Mouse (Mus musculus): ENCODE results near the gene Arhgap32. TPM values are rescaled to one million over a fixed set of nuclear protein-coding genes. Genes with fewer than 3 reads are reported as not detected.
"Not testable (repeated sequence)": the region's sequence is repeated elsewhere in the genome, so short reads cannot be mapped to it uniquely, and the experiment has no call there.

The Arhgap32 gene
- polyA plus RNA-seq, 1 experiment, result 1.5 TPM

DNA sequence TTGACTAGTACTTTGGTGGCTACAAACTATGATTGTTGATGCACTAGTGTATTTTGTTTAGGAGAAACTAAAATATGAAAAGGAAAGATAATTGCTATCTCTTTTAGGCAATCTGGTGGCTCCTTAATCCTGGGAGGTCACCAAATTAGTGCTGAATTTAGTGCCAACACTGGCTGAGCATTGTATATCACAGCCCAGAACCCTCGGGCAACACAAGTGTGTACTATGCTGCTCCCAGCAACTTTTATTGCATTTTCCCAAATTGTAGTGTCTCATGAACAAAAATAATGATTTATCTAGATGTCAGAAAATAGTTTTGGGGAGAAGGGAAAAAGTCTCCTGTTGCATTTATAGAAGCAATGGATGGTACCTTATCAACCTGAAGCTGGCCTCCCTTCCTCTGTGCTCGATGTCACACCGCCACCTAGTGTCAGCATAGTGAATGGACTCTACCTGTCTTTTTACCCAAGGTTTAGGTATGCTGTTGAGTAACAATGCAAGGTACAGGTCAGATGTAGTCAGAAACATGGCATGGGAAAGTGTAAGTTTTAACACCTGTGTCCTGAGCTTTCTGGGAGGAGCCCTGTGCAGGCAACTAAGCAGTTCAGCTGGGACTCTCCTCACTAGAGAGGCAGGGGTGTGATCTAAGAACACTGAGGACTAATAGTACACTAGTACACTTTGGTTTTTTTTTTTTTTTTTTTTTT is 43.1 kb downstream of the Arhgap32 start:
- no peaks in the 10 kb centered on the region for H3K4me1 ChIP-seq (ENCODE audit: control insufficient read depth, insufficient read depth, insufficient read length)
- TF ChIP-seq CTCF (IDR thresholded peaks at IDR 0.05; ENCODE audit: extremely low read depth, insufficient read depth, insufficient read length, insufficient replicate concordance), result peak; percentile 88; the same call in 1 of the 2 replicates
- no peak for TF ChIP-seq POLR2A (IDR thresholded peaks at IDR 0.05; ENCODE audit: low read depth, low read length)
- H3K36me3 ChIP-seq (ENCODE audit: control insufficient read depth, insufficient read depth, low read length), result no peaks in the 10 kb centered on the region
- no peak overlapping the region for H3K4me3 ChIP-seq (ENCODE audit: extremely low read depth, insufficient read depth, insufficient read length)
- H3K27me3 ChIP-seq (ENCODE audit: control insufficient read depth, insufficient read depth, low read length), result no peaks in the 10 kb centered on the region
- H3K27ac ChIP-seq (ENCODE audit: insufficient read depth, low read length), result no peak overlapping the region
- WGBS, result 30% methylated on average over 3 of the region's 3 CpGs
- peak in 1 of 2 experiments; percentile 56 for DNase-seq (ENCODE audit: low read depth in 1 of 2, low spot score in 2 of 2)

- WGBS, result 80% methylated on average over 3 of the region's 3 CpGs
- Histone ChIP-seq H3K27me3 (ENCODE audit: control insufficient read depth, insufficient read depth, low read length) (no peaks in the 10 kb centered on the region), H3K36me3 (ENCODE audit: control insufficient read depth, insufficient read depth, low read length) (no peaks in the 10 kb centered on the region), H3K4me1 (ENCODE audit: control insufficient read depth, insufficient read depth, insufficient read length) (no peaks in the 10 kb centered on the region), H3K4me3 (ENCODE audit: extremely low read depth, insufficient read depth, insufficient read length) (no peak overlapping the region), H3K27ac (ENCODE audit: insufficient read depth, low read length) (no peak overlapping the region)
- no peak for TF ChIP-seq POLR2A (IDR thresholded peaks at IDR 0.05; ENCODE audit: low read depth, low read length)
- no peak for TF ChIP-seq CTCF (IDR thresholded peaks at IDR 0.05; ENCODE audit: extremely low read depth, insufficient read depth, insufficient read length, insufficient replicate concordance)
- no peak for DNase-seq (ENCODE audit: low read depth in 1 of 2, low spot score in 2 of 2)
These were observed 43.8 kb downstream of the Arhgap32 start for GRCm38 (mm10) chr9:32159724-32160123.

- no peak for DNase-seq (ENCODE audit: low read depth in 1 of 2, low spot score in 2 of 2)
- Histone ChIP-seq H3K27me3 (ENCODE audit: control insufficient read depth, insufficient read depth, low read length) (no peaks in the 10 kb centered on the region), H3K27ac (ENCODE audit: insufficient read depth, low read length) (no peak overlapping the region), H3K4me1 (ENCODE audit: control insufficient read depth, insufficient read depth, insufficient read length) (no peaks in the 10 kb centered on the region), H3K36me3 (ENCODE audit: control insufficient read depth, insufficient read depth, low read length) (no peaks in the 10 kb centered on the region), H3K4me3 (ENCODE audit: extremely low read depth, insufficient read depth, insufficient read length) (no peak overlapping the region)
- TF ChIP-seq CTCF (IDR thresholded peaks at IDR 0.05; ENCODE audit: extremely low read depth, insufficient read depth, insufficient read length, insufficient replicate concordance) (no peak), POLR2A (IDR thresholded peaks at IDR 0.05; ENCODE audit: low read depth, low read length) (no peak)
- 87% methylated on average over 2 of the region's 2 CpGs for WGBS
These were observed 46.9 kb downstream of the Arhgap32 start for GRCm38 (mm10) chr9:32162792-32163191.

GRCm38 (mm10) chr9:32163820-32164219 is 47.9 kb downstream of the Arhgap32 start:
- WGBS, result 91% methylated on average over 6 of the region's 6 CpGs
- not testable (repeated sequence) for DNase-seq (ENCODE audit: low read depth in 1 of 2, low spot score in 2 of 2); H3K4me1 ChIP-seq (ENCODE audit: control insufficient read depth, insufficient read depth, insufficient read length)

GRCm38 (mm10) chr9:32168546-32169137 is 52.7 kb downstream of the Arhgap32 start:
- H3K36me3 ChIP-seq (ENCODE audit: control insufficient read depth, insufficient read depth, low read length), result no peaks in the 10 kb centered on the region
- no peaks in the 10 kb centered on the region for H3K4me1 ChIP-seq (ENCODE audit: control insufficient read depth, insufficient read depth, insufficient read length)
- H3K27ac ChIP-seq (ENCODE audit: insufficient read depth, low read length), result no peak overlapping the region
- WGBS, result 93% methylated on average over 5 of the region's 5 CpGs
- H3K27me3 ChIP-seq (ENCODE audit: control insufficient read depth, insufficient read depth, low read length), result no peaks in the 10 kb centered on the region
- no peak overlapping the region for H3K4me3 ChIP-seq (ENCODE audit: extremely low read depth, insufficient read depth, insufficient read length)
- DNase-seq (ENCODE audit: low read depth in 1 of 2, low spot score in 2 of 2), result no peak
- TF ChIP-seq POLR2A (IDR thresholded peaks at IDR 0.05; ENCODE audit: low read depth, low read length), result no peak
- no peak for TF ChIP-seq CTCF (IDR thresholded peaks at IDR 0.05; ENCODE audit: extremely low read depth, insufficient read depth, insufficient read length, insufficient replicate concordance)

More at GRCm38 (mm10) chr9:32163820-32164219, 47.9 kb downstream of the Arhgap32 start:
- H3K27me3 ChIP-seq (ENCODE audit: control insufficient read depth, insufficient read depth, low read length); H3K36me3 ChIP-seq (ENCODE audit: control insufficient read depth, insufficient read depth, low read length); H3K27ac ChIP-seq (ENCODE audit: insufficient read depth, low read length); H3K4me3 ChIP-seq (ENCODE audit: extremely low read depth, insufficient read depth, insufficient read length): not testable (repeated sequence)

GRCm38 (mm10) chr9:32170713-32171112 is 54.8 kb downstream of the Arhgap32 start:
- DNase-seq (ENCODE audit: low read depth in 1 of 2, low spot score in 2 of 2), result no peak

GRCm38 (mm10) chr9:32176612-32177011 is 60.7 kb downstream of the Arhgap32 start:
- no peak for DNase-seq (ENCODE audit: low read depth in 1 of 2, low spot score in 2 of 2)
- no peak for TF ChIP-seq POLR2A (IDR thresholded peaks at IDR 0.05; ENCODE audit: low read depth, low read length)
- no peak for TF ChIP-seq CTCF (IDR thresholded peaks at IDR 0.05; ENCODE audit: extremely low read depth, insufficient read depth, insufficient read length, insufficient replicate concordance)
- Histone ChIP-seq H3K27me3 (ENCODE audit: control insufficient read depth, insufficient read depth, low read length) (no peaks in the 10 kb centered on the region), H3K4me3 (ENCODE audit: extremely low read depth, insufficient read depth, insufficient read length) (no peak overlapping the region), H3K4me1 (ENCODE audit: control insufficient read depth, insufficient read depth, insufficient read length) (no peaks in the 10 kb centered on the region), H3K36me3 (ENCODE audit: control insufficient read depth, insufficient read depth, low read length) (no peaks in the 10 kb centered on the region), H3K27ac (ENCODE audit: insufficient read depth, low read length) (no peak overlapping the region)
- 92% methylated on average over 4 of the region's 4 CpGs for WGBS

More at GRCm38 (mm10) chr9:32170713-32171112, 54.8 kb downstream of the Arhgap32 start:
- H3K4me1 ChIP-seq (ENCODE audit: control insufficient read depth, insufficient read depth, insufficient read length), result no peaks in the 10 kb centered on the region
- TF ChIP-seq POLR2A (IDR thresholded peaks at IDR 0.05; ENCODE audit: low read depth, low read length) (no peak), CTCF (IDR thresholded peaks at IDR 0.05; ENCODE audit: extremely low read depth, insufficient read depth, insufficient read length, insufficient replicate concordance) (no peak)
- no peaks in the 10 kb centered on the region for H3K27me3 ChIP-seq (ENCODE audit: control insufficient read depth, insufficient read depth, low read length)
- no peak overlapping the region for H3K27ac ChIP-seq (ENCODE audit: insufficient read depth, low read length)
- WGBS, result 94% methylated on average over 8 of the region's 8 CpGs
- H3K4me3 ChIP-seq (ENCODE audit: extremely low read depth, insufficient read depth, insufficient read length), result no peak overlapping the region
- no peaks in the 10 kb centered on the region for H3K36me3 ChIP-seq (ENCODE audit: control insufficient read depth, insufficient read depth, low read length)
